Mouse (Mus musculus): Measurements from ENCODE around the gene Hoxb5. TPM values are rescaled to one million over a fixed set of nuclear protein-coding genes. Genes with fewer than 3 reads are reported as not detected.

Hoxb5 gene
- polyA plus RNA-seq, 1 experiment: not detected

- no peaks in the 10 kb centered on the region for H3K4me1 ChIP-seq (ENCODE audit: control insufficient read depth, insufficient read depth, low read length)
- no peak overlapping the region for H3K27ac ChIP-seq (ENCODE audit: insufficient read depth, low read length)
- no peaks in the 10 kb centered on the region for H3K36me3 ChIP-seq (ENCODE audit: control insufficient read depth, insufficient read depth, low read length, poor library complexity, severe bottlenecking)
Observed at GRCm38 (mm10) chr11:96313806-96314428, 10.8 kb downstream of the Hoxb5 start.

GRCm38 (mm10) chr11:96314671-96315343 is 11.7 kb downstream of the Hoxb5 start:
- Histone ChIP-seq H3K27ac (ENCODE audit: insufficient read depth, low read length) (no peak overlapping the region), H3K36me3 (ENCODE audit: control insufficient read depth, insufficient read depth, low read length, poor library complexity, severe bottlenecking) (no peaks in the 10 kb centered on the region), H3K4me3 (ENCODE audit: low read depth, low read length) (no peak overlapping the region), H3K4me1 (ENCODE audit: control insufficient read depth, insufficient read depth, low read length) (no peaks in the 10 kb centered on the region), H3K9me3 (replicated peaks; ENCODE audit: control insufficient read depth, insufficient read depth, low read length, poor library complexity, severe bottlenecking) (no peaks in the 10 kb centered on the region), H3K9ac (ENCODE audit: low read depth, poor library complexity, severe bottlenecking) (no peak overlapping the region), H3K27me3 (ENCODE audit: control insufficient read depth, insufficient read depth, low read length, poor library complexity, severe bottlenecking) (peaks cover 66% of the 10 kb centered on the region)
- TF ChIP-seq EP300 (IDR thresholded peaks at IDR 0.05; ENCODE audit: insufficient read depth, low read depth, low read length) (no peak), POLR2A (IDR thresholded peaks at IDR 0.05; ENCODE audit: insufficient read depth, low read length) (no peak), CTCF (IDR thresholded peaks at IDR 0.05; ENCODE audit: low read depth, low read length) (no peak)

More at GRCm38 (mm10) chr11:96313806-96314428, 10.8 kb downstream of the Hoxb5 start:
- Histone ChIP-seq H3K27me3 (ENCODE audit: control insufficient read depth, insufficient read depth, low read length, poor library complexity, severe bottlenecking) (peaks cover 62% of the 10 kb centered on the region), H3K9ac (ENCODE audit: low read depth, poor library complexity, severe bottlenecking) (no peak overlapping the region), H3K4me3 (ENCODE audit: low read depth, low read length) (no peak overlapping the region), H3K9me3 (replicated peaks; ENCODE audit: control insufficient read depth, insufficient read depth, low read length, poor library complexity, severe bottlenecking) (no peaks in the 10 kb centered on the region)
- TF ChIP-seq EP300 (IDR thresholded peaks at IDR 0.05; ENCODE audit: insufficient read depth, low read depth, low read length): no peak
- TF ChIP-seq POLR2A (IDR thresholded peaks at IDR 0.05; ENCODE audit: insufficient read depth, low read length): no peak
- TF ChIP-seq CTCF (IDR thresholded peaks at IDR 0.05; ENCODE audit: low read depth, low read length): no peak

DNA sequence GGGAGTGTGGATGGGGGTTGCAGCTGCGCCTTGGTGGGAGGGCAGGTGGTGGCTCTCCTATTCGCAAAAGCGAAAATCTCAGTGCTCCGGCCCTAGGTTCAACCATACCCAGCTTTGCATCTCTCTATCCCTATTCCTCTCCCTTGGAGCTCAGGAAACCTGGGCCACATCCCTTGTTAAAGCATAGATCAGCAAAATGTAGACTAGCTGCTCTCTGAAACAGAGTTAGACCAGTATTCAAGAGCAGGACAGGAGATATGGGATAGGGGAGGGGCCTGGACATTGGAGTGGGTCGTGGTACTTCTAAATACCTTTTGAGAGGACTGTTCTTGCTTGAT is 12.2 kb downstream of the Hoxb5 start:
- Histone ChIP-seq H3K4me3 (ENCODE audit: low read depth, low read length) (no peak overlapping the region), H3K36me3 (ENCODE audit: control insufficient read depth, insufficient read depth, low read length, poor library complexity, severe bottlenecking) (no peaks in the 10 kb centered on the region), H3K27me3 (ENCODE audit: control insufficient read depth, insufficient read depth, low read length, poor library complexity, severe bottlenecking) (peaks cover 68% of the 10 kb centered on the region), H3K27ac (ENCODE audit: insufficient read depth, low read length) (no peak overlapping the region), H3K4me1 (ENCODE audit: control insufficient read depth, insufficient read depth, low read length) (no peaks in the 10 kb centered on the region), H3K9me3 (replicated peaks; ENCODE audit: control insufficient read depth, insufficient read depth, low read length, poor library complexity, severe bottlenecking) (no peaks in the 10 kb centered on the region), H3K9ac (ENCODE audit: low read depth, poor library complexity, severe bottlenecking) (no peak overlapping the region)
- no peak for TF ChIP-seq CTCF (IDR thresholded peaks at IDR 0.05; ENCODE audit: low read depth, low read length)
- TF ChIP-seq POLR2A (IDR thresholded peaks at IDR 0.05; ENCODE audit: insufficient read depth, low read length): no peak
- no peak for TF ChIP-seq EP300 (IDR thresholded peaks at IDR 0.05; ENCODE audit: insufficient read depth, low read depth, low read length)

DNA sequence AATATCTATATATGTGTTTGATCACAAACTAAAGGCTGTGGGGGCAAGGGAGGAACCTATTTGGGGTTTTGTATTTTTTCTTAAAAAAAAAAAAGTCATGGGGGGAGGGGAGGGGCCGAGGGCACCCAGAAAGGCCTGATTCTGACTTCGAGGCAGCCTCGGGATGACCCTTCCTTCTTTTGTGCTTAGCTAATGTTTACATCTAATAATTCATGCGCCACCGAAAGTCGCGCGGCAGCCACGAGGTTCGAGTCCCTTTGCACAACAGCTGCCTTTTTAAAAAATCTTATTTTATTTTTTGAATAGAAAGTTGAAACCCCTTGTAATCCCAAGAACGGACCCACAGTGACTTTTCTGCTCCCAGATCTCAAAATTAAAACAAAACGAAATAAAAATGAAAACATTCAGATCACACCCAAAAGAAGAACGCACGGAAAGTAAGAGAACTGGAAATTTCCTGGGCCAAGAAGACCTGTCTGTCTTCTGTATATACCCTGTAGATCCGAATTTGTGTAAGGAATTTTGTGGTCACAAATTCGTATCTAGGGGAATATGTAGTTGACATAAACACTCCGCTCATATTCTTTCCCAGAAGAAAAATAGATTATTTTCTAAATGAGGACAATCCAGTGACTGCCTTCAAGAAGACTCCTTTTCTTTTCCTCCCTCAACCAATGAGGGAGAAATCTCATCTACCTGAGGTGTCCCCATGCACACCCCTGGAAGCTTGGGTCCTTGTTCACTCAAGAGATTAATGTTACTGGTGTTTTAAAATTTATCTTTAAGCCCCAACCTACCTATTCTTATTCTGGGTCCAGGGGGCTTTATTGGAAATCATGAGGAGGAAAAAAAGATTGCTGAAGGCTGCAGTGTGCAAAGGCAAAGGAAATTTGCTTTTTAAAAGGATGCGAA is 13.8 kb downstream of the Hoxb5 start:
- Histone ChIP-seq H3K27me3 (ENCODE audit: control insufficient read depth, insufficient read depth, low read length, poor library complexity, severe bottlenecking) (peaks cover 69% of the 10 kb centered on the region), H3K4me1 (ENCODE audit: control insufficient read depth, insufficient read depth, low read length) (no peaks in the 10 kb centered on the region), H3K9me3 (replicated peaks; ENCODE audit: control insufficient read depth, insufficient read depth, low read length, poor library complexity, severe bottlenecking) (no peaks in the 10 kb centered on the region), H3K36me3 (ENCODE audit: control insufficient read depth, insufficient read depth, low read length, poor library complexity, severe bottlenecking) (no peaks in the 10 kb centered on the region), H3K9ac (ENCODE audit: low read depth, poor library complexity, severe bottlenecking) (no peak overlapping the region), H3K27ac (ENCODE audit: insufficient read depth, low read length) (no peak overlapping the region), H3K4me3 (ENCODE audit: low read depth, low read length) (no peak overlapping the region)
- no peak for TF ChIP-seq EP300 (IDR thresholded peaks at IDR 0.05; ENCODE audit: insufficient read depth, low read depth, low read length)

GRCm38 (mm10) chr11:96317608-96318367 is 14.7 kb downstream of the Hoxb5 start, which contains the start of gene Hoxb4:
TSS of gene Hoxb4 (plus strand) at chr11:96318267.
- Histone ChIP-seq H3K27ac (ENCODE audit: insufficient read depth, low read length) (no peak within 1 kb of the TSS), H3K4me1 (ENCODE audit: control insufficient read depth, insufficient read depth, low read length) (no peaks in the 10 kb centered on the region), H3K9me3 (replicated peaks; ENCODE audit: control insufficient read depth, insufficient read depth, low read length, poor library complexity, severe bottlenecking) (no peaks in the 10 kb centered on the region), H3K4me3 (ENCODE audit: low read depth, low read length) (peak within 1 kb of the TSS; percentile 61), H3K36me3 (ENCODE audit: control insufficient read depth, insufficient read depth, low read length, poor library complexity, severe bottlenecking) (no peaks in the 10 kb centered on the region), H3K9ac (ENCODE audit: low read depth, poor library complexity, severe bottlenecking) (peak within 1 kb of the TSS; percentile 66), H3K27me3 (ENCODE audit: control insufficient read depth, insufficient read depth, low read length, poor library complexity, severe bottlenecking) (peaks cover 67% of the 10 kb centered on the region)
- TF ChIP-seq EP300 (IDR thresholded peaks at IDR 0.05; ENCODE audit: insufficient read depth, low read depth, low read length): no peak
- no peak for TF ChIP-seq POLR2A (IDR thresholded peaks at IDR 0.05; ENCODE audit: insufficient read depth, low read length)
- TF ChIP-seq CTCF (IDR thresholded peaks at IDR 0.05; ENCODE audit: low read depth, low read length): no peak
